Mouse (Mus musculus) cerebellum, adult 2 months (tissue): ENCODE measurements around the gene Vars.

Source experiments
- CTCF ChIP-seq: fragments of 200-500 bp; IDR thresholded peaks from 2 replicates; pipeline ENCODE4 v1.5.1; 2011; ENCODE audit warnings: low read depth, mild to moderate bottlenecking, control low read depth, low read length, moderate library complexity, borderline replicate concordance; ENCODE audit not compliant: insufficient read depth
- POLR2A ChIP-seq: fragments of 200-500 bp; IDR thresholded peaks from 2 replicates; pipeline ENCODE4 v1.6.1; 2011; ENCODE audit warnings: low read length, control low read depth, borderline replicate concordance; ENCODE audit not compliant: insufficient read depth

DNA sequence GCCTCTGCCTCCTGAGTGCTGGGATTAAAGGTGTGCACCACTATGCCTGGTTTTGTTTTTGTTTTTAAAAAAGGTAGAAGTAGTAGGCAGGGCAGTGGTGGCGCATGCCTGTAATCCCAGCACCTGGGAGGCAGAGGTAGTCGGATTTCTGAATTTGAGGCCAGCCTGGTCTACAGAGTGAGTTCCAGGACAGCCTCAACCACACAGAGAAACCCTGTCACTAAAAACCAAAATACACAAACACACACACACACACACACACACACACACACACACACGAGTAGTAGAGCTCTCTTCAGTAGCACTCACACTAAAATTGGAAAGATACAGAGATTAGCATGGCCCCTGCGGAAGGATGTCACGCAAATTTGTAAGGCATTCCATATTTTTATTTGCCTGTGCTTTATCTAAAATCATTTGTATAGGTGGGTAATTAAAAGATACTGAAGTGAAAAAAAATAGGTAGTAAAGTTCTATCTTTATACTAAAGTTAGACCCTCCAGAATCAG, 48.2 kb downstream of the Vars start:
- TF ChIP-seq POLR2A (no peak), CTCF (no peak)
